Mouse (Mus musculus) neural tube, embryonic 12.5 days (tissue): Measurements from ENCODE around the gene Grb2. TPM values are rescaled to one million over a fixed set of nuclear protein-coding genes. Genes with fewer than 3 reads are reported as not detected.

ENCODE experiments used
- ATAC-seq: fragments of 200-750 bp; cut with Nextera tagmentation; 2 replicates; pipeline ENCODE4 v1.8.0; 2017; ENCODE audit warnings: low read depth, mild to moderate bottlenecking, moderate TSS enrichment, moderate library complexity; ENCODE audit not compliant: low FRiP score
- H3K27ac ChIP-seq: fragments of 300-500 bp; sonication (generic); 2 replicates; pipeline ENCODE4 v1.5.1; 2016
- H3K27me3 ChIP-seq: fragments of 300-500 bp; sonication (generic); replicated peaks from 2 replicates; pipeline ENCODE4 v1.6.1; 2016; ENCODE audit warnings: mild to moderate bottlenecking
- H3K36me3 ChIP-seq: fragments of 300-500 bp; sonication (generic); 2 replicates; pipeline ENCODE4 v1.6.1; 2016; ENCODE audit warnings: mild to moderate bottlenecking
- H3K4me1 ChIP-seq: fragments of 300-500 bp; sonication (generic); 2 replicates; pipeline ENCODE4 v1.6.1; 2016
- H3K4me2 ChIP-seq: fragments of 300-500 bp; sonication (generic); replicated peaks from 2 replicates; pipeline ENCODE4 v1.6.1; 2016; ENCODE audit warnings: mild to moderate bottlenecking
- H3K4me3 ChIP-seq: fragments of 300-500 bp; sonication (generic); 2 replicates; pipeline ENCODE4 v1.5.1; 2016
- H3K9ac ChIP-seq: fragments of 300-500 bp; sonication (generic); 2 replicates; pipeline ENCODE4 v1.6.1; 2016; ENCODE audit warnings: mild to moderate bottlenecking
- H3K9me3 ChIP-seq: fragments of 300-500 bp; sonication (generic); 2 replicates; pipeline ENCODE4 v1.6.1; 2016; ENCODE audit warnings: mild to moderate bottlenecking
- WGBS: fragments of 180-500 bp; shearing (Covaris S2); methylation state at CpG from one replicate; pipeline ENCODE4 v1.1.7; 2016; 5-methylcytosine and 5-hydroxymethylcytosine counted together
- polyA plus RNA-seq: library from polyadenylated mRNA; unstranded; fragments of >200 nt; fragmentation: Nextera tagmentation; extraction: Ambion mirVana; gene quantifications from 2 replicates; pipeline ENCODE4 v1.2.1, GENCODE M21; 2016

Grb2 gene
- polyA plus RNA-seq, 1 experiment from 2014 or later = 186 TPM

- H3K27ac ChIP-seq = no peak overlapping the region
- 96% methylated on average over 9 of the region's 9 CpGs for WGBS
- no peak overlapping the region for H3K4me2 ChIP-seq
- H3K4me1 ChIP-seq = no peaks in the 10 kb centered on the region
- H3K9ac ChIP-seq = no peak overlapping the region
- H3K36me3 ChIP-seq = peaks cover 16% of the 10 kb centered on the region
- no peaks in the 10 kb centered on the region for H3K9me3 ChIP-seq
- ATAC-seq = no peak
- no peak overlapping the region for H3K4me3 ChIP-seq
- H3K27me3 ChIP-seq = no peaks in the 10 kb centered on the region
These were observed 28.7 kb downstream of the Grb2 start for GRCm38 (mm10) chr11:115679554-115680238.

GRCm38 (mm10) chr11:115678861-115679260 lies 29.5 kb downstream of the Grb2 start:
- H3K27ac ChIP-seq = no peak overlapping the region
- no peaks in the 10 kb centered on the region for H3K9me3 ChIP-seq
- H3K4me2 ChIP-seq = no peak overlapping the region
- peaks cover 16% of the 10 kb centered on the region for H3K36me3 ChIP-seq
- H3K27me3 ChIP-seq = no peaks in the 10 kb centered on the region
- 91% methylated on average over 6 of the region's 6 CpGs for WGBS
- H3K9ac ChIP-seq = no peak overlapping the region
- no peaks in the 10 kb centered on the region; the same call in 1 of the 2 replicates for H3K4me1 ChIP-seq
- ATAC-seq = no peak
- H3K4me3 ChIP-seq = no peak overlapping the region

GRCm38 (mm10) chr11:115677511-115677910 lies 30.9 kb downstream of the Grb2 start:
- Histone ChIP-seq H3K9ac (no peak overlapping the region), H3K4me2 (no peak overlapping the region), H3K27me3 (no peaks in the 10 kb centered on the region), H3K4me1 (no peaks in the 10 kb centered on the region; the same call in 1 of the 2 replicates), H3K36me3 (peaks cover 14% of the 10 kb centered on the region), H3K9me3 (no peaks in the 10 kb centered on the region), H3K4me3 (no peak overlapping the region), H3K27ac (no peak overlapping the region)
- no peak for ATAC-seq
- 95% methylated on average over 3 of the region's 3 CpGs for WGBS

- Histone ChIP-seq H3K27ac (no peak overlapping the region), H3K4me1 (no peaks in the 10 kb centered on the region; the same call in 1 of the 2 replicates), H3K27me3 (no peaks in the 10 kb centered on the region), H3K4me3 (no peak overlapping the region), H3K9me3 (no peaks in the 10 kb centered on the region), H3K9ac (no peak overlapping the region), H3K36me3 (peaks cover 7% of the 10 kb centered on the region; the same call in 1 of the 2 replicates), H3K4me2 (no peak overlapping the region)
- WGBS = 90% methylated on average over 8 of the region's 8 CpGs
- ATAC-seq = no peak
These were observed 31.7 kb downstream of the Grb2 start for GRCm38 (mm10) chr11:115676738-115677137.

GRCm38 (mm10) chr11:115674235-115674865 lies 34.0 kb downstream of the Grb2 start:
- Histone ChIP-seq H3K36me3 (peaks cover 7% of the 10 kb centered on the region; the same call in 1 of the 2 replicates), H3K4me2 (no peak overlapping the region), H3K27ac (no peak overlapping the region), H3K27me3 (no peaks in the 10 kb centered on the region), H3K4me1 (peaks cover 15% of the 10 kb centered on the region), H3K4me3 (no peak overlapping the region), H3K9ac (no peak overlapping the region), H3K9me3 (no peaks in the 10 kb centered on the region)
- ATAC-seq = no peak
- 77% methylated on average over 9 of the region's 9 CpGs for WGBS

- Histone ChIP-seq H3K27ac (no peak overlapping the region), H3K27me3 (no peaks in the 10 kb centered on the region), H3K4me3 (no peak overlapping the region), H3K4me1 (peaks cover 15% of the 10 kb centered on the region), H3K4me2 (no peak overlapping the region), H3K9me3 (no peaks in the 10 kb centered on the region), H3K9ac (no peak overlapping the region), H3K36me3 (peaks cover 5% of the 10 kb centered on the region; the same call in 1 of the 2 replicates)
- no peak for ATAC-seq
- 91% methylated on average over 9 of the region's 9 CpGs for WGBS
These were observed 34.7 kb downstream of the Grb2 start for GRCm38 (mm10) chr11:115673471-115674234.

GRCm38 (mm10) chr11:115672226-115672987 lies 36.0 kb downstream of the Grb2 start:
- WGBS = 88% methylated on average over 7 of the region's 7 CpGs
- Histone ChIP-seq H3K36me3 (no peaks in the 10 kb centered on the region), H3K27ac (no peak overlapping the region), H3K9ac (no peak overlapping the region), H3K4me3 (no peak overlapping the region), H3K4me1 (peaks cover 15% of the 10 kb centered on the region), H3K27me3 (no peaks in the 10 kb centered on the region), H3K4me2 (no peak overlapping the region), H3K9me3 (no peaks in the 10 kb centered on the region)
- ATAC-seq = no peak

GRCm38 (mm10) chr11:115670451-115671050 lies 37.8 kb downstream of the Grb2 start:
- Histone ChIP-seq H3K27ac (no peak overlapping the region), H3K27me3 (no peaks in the 10 kb centered on the region), H3K9ac (no peak overlapping the region), H3K9me3 (no peaks in the 10 kb centered on the region), H3K4me3 (no peak overlapping the region), H3K4me1 (peaks cover 15% of the 10 kb centered on the region), H3K36me3 (no peaks in the 10 kb centered on the region), H3K4me2 (no peak overlapping the region)
- ATAC-seq = no peak
- 21% methylated on average over 5 of the region's 5 CpGs for WGBS

GRCm38 (mm10) chr11:115663676-115664335 lies 44.6 kb downstream of the Grb2 start:
- 73% methylated on average over 4 of the region's 4 CpGs for WGBS
- no peak overlapping the region for H3K4me3 ChIP-seq
- no peak overlapping the region for H3K4me2 ChIP-seq
- H3K4me1 ChIP-seq = no peaks in the 10 kb centered on the region
- no peak for ATAC-seq
- H3K9ac ChIP-seq = no peak overlapping the region
- H3K9me3 ChIP-seq = no peaks in the 10 kb centered on the region
- no peaks in the 10 kb centered on the region for H3K36me3 ChIP-seq
- H3K27ac ChIP-seq = no peak overlapping the region
- no peaks in the 10 kb centered on the region for H3K27me3 ChIP-seq

GRCm38 (mm10) chr11:115660376-115660775 lies 48.0 kb downstream of the Grb2 start:
- Histone ChIP-seq H3K27ac (no peak overlapping the region), H3K36me3 (no peaks in the 10 kb centered on the region), H3K9ac (no peak overlapping the region), H3K4me1 (no peaks in the 10 kb centered on the region), H3K4me3 (no peak overlapping the region), H3K4me2 (no peak overlapping the region), H3K27me3 (no peaks in the 10 kb centered on the region), H3K9me3 (no peaks in the 10 kb centered on the region)
- no peak for ATAC-seq
- WGBS = 96% methylated on average over 4 of the region's 4 CpGs

- Histone ChIP-seq H3K4me3 (no peak overlapping the region), H3K9me3 (no peaks in the 10 kb centered on the region), H3K27ac (no peak overlapping the region), H3K27me3 (no peaks in the 10 kb centered on the region), H3K9ac (no peak overlapping the region), H3K4me1 (no peaks in the 10 kb centered on the region), H3K36me3 (peaks cover 15% of the 10 kb centered on the region), H3K4me2 (no peak overlapping the region)
- ATAC-seq = no peak
- WGBS = 89% methylated on average over 6 of the region's 6 CpGs
These were observed 49.9 kb downstream of the Grb2 start for GRCm38 (mm10) chr11:115658521-115658920.
